Mouse (Mus musculus) erythroid progenitor cell, adult 5-6 weeks (primary cell): Measurements from ENCODE around the gene Bcat2. TPM values are rescaled to one million over a fixed set of nuclear protein-coding genes. Genes with fewer than 3 reads are reported as not detected.
A peak's percentile ranks its signal among the peaks of the same experiment; 100 is the strongest.
"Not testable (repeated sequence)": the region's sequence is repeated elsewhere in the genome, so short reads cannot be mapped to it uniquely, and the experiment has no call there.

Source experiments
- ATAC-seq: replicated peaks from 2 replicates; pipeline ENCODE4 v1.8.0; 2016; ENCODE audit warnings: moderate number of reproducible peaks, mild to moderate bottlenecking, moderate TSS enrichment, inconsistent platforms; ENCODE audit not compliant: poor library complexity, low FRiP score, severe bottlenecking
- total RNA-seq, 2 experiments: library from RNA; stranded (forward) in 1 of 2; stranded (reverse) in 1 of 2; fragments of 150-400 nt in 1 of 2; fragments of 186-747, 209-891 nt in 1 of 2; gene quantifications; 2 replicates each; pipeline versions ENCODE4 v1.2.3 to v1.2.4; 2015 to 2017; ENCODE audit warnings: low replicate concordance in 2 of 2

Bcat2 gene
- total RNA-seq (2015; ENCODE audit: low replicate concordance) (8.4 and 17.7 TPM in 2 replicates), total RNA-seq (2017; ENCODE audit: low replicate concordance) (4.0 and 22.0 TPM in 2 replicates)

GRCm38 (mm10) chr7:45570103-45570741 is at the start of gene Bcat2:
TSS of gene Bcat2 (plus strand) at chr7:45570153.
- ATAC-seq = peak; percentile 82

- ATAC-seq = no peak
These were observed 49.3 kb upstream of the Bcat2 start for GRCm38 (mm10) chr7:45520605-45521004.

- ATAC-seq = no peak
These were observed 48.2 kb upstream of the Bcat2 start for GRCm38 (mm10) chr7:45521728-45522184.

DNA sequence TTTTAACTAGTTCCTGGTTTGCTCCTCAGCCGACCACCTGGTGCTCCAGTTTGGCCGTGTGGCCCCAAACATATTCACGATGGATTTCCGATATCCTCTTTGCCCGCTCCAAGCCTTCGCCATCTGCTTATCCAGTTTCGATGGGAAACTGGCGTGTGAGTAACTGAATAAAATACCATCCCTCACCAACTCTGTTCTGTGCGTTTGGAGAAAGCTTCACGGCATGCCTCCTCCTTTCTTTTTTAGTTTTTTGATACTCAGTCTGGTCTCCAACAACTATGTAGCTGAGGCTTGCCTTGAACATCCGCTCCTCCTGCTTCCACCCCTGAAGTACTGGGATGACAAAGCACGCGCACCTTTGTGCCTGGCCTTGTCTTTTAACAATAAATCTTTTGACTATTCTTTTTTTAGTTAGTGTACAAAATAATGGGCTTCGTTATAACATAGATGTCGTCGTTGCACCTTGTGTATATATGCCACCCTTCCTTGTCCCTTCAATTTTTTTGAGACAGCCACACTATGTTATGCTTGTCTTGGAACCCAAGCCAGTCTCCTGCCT is 47.7 kb upstream of the Bcat2 start:
- ATAC-seq = no peak

DNA sequence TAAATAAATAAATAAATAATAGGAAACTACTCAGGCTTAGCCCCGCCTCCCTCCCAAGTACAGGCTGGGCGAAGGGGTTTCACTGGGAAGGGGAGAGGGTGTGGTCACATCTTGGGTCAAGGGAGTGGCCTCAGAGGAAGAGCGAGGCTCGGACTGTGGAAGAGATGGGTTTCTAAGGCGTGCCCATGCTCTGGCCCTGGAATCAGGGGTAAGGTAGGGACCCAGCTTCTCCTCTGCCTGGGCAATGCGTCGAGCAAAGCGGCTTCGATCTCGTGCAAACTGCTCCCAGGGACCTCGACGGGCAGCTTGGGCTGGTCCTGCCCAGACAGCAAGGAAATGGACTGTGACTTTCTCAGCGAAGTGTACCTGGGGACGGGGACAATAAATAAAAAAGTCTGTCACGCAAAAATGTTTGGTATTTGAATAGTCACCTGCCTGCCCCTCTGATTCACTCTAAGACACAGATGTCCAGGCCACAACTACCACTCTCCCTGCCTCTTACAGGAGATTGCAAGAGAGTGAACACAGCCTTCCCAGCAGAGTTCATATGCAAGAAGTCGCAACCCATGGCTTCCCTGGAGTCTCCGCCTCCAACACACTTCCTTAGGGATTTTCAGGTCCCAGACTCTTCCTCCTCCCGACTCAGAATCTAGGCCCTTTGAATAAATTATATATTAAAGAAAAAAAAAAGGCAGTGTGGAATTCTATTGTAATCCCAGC is 46.8 kb upstream of the Bcat2 start:
- ATAC-seq = peak; percentile 25

- ATAC-seq = no peak
These were observed 46.2 kb upstream of the Bcat2 start for GRCm38 (mm10) chr7:45523678-45524170.

GRCm38 (mm10) chr7:45524841-45525621 is 44.9 kb upstream of the Bcat2 start:
- peak; percentile 75 for ATAC-seq

GRCm38 (mm10) chr7:45525809-45526473 is 44.0 kb upstream of the Bcat2 start, which contains the start of the genes Ppp1r15a and Plekha4:
TSS of gene Ppp1r15a (minus strand) at chr7:45526268.
TSS of gene Plekha4 (plus strand) at chr7:45526330.
- ATAC-seq = peak; percentile 69

GRCm38 (mm10) chr7:45526474-45527120 is 43.4 kb upstream of the Bcat2 start:
- no peak for ATAC-seq

DNA sequence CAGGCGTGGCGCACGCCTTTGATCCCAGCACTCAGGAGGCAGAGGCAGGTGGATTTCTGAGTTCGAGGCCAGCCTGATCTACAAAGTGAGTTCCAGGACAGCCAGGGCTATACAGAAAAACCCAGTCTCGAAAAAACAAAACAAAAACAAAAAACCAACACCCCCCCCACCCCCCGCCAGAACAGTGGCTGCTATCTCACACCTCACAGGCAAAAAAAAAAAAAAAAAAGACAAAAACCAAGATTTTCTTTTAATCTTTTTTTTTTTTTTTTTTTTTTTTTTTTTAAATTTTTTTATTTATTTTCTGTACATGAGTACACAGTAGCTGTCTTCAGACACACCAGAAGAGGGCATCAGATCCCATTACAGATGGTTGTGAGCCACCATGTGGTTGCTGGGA is 42.8 kb upstream of the Bcat2 start:
- ATAC-seq = not testable (repeated sequence)

- ATAC-seq = no peak
These were observed 40.5 kb upstream of the Bcat2 start for GRCm38 (mm10) chr7:45529461-45529860.

DNA sequence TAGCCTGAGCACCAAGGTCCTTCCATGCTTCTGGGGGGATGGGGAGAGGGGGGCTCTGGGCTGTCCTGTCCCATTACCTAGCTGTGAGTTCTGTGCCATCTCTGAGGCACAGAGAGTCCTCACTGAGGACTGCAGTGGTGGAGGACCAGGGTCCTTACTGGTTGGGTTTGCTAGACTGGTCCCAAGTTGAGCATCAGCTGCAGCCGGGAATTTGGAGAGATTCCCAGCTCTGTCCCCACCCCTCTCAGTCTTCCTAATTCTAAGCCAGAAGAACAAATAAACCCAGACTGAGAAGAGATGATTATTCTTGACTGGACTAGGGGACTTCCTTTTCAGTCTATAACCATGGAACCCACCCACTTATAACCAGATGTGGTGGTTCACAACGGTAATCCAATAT is 39.3 kb upstream of the Bcat2 start:
- ATAC-seq = no peak

- ATAC-seq = no peak
These were observed 34.3 kb upstream of the Bcat2 start for GRCm38 (mm10) chr7:45535676-45536075.

- no peak for ATAC-seq
These were observed 32.4 kb upstream of the Bcat2 start for GRCm38 (mm10) chr7:45537602-45538001.

GRCm38 (mm10) chr7:45538163-45539041 is 31.6 kb upstream of the Bcat2 start:
- no peak for ATAC-seq

- ATAC-seq = no peak
These were observed 30.9 kb upstream of the Bcat2 start for GRCm38 (mm10) chr7:45539095-45539494.

DNA sequence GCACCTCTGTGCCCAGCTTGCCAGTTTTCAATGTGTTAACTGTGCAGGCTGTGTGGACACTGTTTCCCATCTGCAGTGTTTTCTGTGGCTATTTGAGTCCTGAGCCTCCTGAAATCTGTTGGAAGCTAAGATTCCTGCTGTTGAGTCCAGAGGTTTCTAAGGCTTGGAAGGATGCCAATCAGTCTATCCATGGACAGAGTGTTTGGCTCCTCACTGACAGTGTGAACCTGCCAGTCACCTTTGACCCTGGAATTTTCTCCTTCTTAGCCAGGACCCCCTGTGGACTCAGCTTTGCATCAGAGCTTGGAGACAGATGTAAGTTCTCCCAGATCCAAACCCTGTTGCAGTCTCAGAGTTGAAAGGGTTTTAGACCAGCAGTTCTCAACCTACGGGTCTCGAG is 29.7 kb upstream of the Bcat2 start:
- ATAC-seq = no peak

DNA sequence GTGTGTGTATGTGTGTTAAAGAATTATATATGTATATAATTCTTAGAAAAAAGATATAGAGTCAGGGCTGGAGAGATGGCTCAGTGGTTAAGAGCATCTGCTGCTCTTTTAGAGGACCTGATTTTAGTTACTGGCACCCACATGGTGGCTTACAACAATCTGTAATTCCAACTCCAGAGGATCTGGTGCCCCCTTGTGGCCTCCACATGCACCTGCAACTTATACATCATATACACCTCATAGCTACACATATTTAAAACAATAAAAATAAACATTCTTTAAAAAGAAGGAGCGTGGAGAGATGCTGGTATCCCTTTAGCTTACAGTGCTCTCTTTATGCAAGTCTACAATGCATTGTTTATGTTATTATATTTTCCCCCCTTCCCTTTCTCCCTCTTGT is 25.4 kb upstream of the Bcat2 start:
- no peak for ATAC-seq
